Mouse (Mus musculus) left cerebral cortex, postnatal 36 days (tissue): ENCODE data around the gene Pgap2. TPM values are rescaled to one million over a fixed set of nuclear protein-coding genes. Genes with fewer than 3 reads are reported as not detected.

Source experiments
- DNase-seq, 2 experiments: peaks; one replicate each; pipeline ENCODE4 v3.0.0; 2021 to 2022; ENCODE audit warnings: low spot score in 2 of 2, mixed read lengths in 1 of 2
- intact Hi-C: fragments of 180-260 bp; cut with DNase I; formaldehyde crosslinking; loops from one replicate; pipeline ENCODE4 v1.15.1; 2025
- total RNA-seq, 2 experiments: library from RNA; stranded (reverse); gene quantifications; 2 replicates each; pipeline ENCODE4 v1.2.3; 2021

Gene Pgap2
- 10 to 100 TPM; 22.1 to 23.1 TPM for total RNA-seq

DNA sequence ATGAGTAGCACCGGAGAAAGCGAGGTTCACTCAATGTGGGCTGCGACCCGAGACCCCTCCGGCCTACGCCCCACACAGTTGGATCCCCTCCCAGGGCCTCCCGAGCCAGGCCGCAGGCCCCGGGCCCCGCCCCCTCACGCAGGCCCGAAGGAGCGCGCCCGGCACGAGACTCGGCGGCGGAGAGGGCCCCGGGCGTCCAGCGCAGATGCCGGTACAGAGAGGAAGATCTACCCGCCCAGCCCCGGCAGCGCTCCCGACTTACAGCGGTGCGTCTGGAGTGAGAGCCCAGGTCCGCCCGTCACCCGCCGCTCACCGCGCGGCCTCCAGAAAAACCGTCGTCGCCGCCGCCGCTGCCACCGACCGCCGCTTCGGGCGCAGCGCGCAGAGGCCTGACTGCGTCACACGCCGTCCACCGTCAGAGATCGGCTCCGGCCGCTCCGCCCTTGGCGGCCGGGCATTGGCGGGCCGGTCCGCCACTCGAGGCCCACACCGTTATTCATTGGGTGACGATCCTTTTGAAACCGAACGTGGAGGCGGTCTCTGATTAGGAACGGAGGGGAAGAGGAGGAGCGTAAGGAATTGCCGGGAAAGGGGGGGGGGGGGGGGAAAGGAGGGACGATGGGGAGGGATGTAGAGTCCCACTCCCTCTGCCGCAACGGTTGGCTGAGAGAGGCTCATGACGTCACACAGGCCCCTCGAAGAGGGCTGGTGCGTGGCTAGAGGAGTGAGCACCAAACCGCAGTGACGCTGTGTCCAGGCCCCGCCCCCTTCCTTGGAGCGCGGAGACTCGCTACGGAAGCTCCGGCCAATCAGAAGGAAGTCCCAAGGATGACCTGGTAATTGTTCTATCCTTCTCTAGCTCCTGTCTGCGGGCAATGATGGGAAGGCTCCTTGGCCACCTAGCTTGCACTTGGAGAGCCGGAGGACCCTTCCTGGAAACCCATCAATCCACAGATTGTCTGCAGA lies at the start of gene Pgap2, which contains the start of gene Nup98:
TSS of gene Pgap2 (plus strand) at position 453 of the 966 bp plus-strand sequence.
TSS of gene Nup98 (minus strand) at position 421 of the 966 bp plus-strand sequence.
- DNase-seq: peak; percentile 99
- intact Hi-C loops: loop anchor here (5.0 kb wide), 1 partner anchor 37 kb away; no protein-coding TSS in a partner anchor

DNA sequence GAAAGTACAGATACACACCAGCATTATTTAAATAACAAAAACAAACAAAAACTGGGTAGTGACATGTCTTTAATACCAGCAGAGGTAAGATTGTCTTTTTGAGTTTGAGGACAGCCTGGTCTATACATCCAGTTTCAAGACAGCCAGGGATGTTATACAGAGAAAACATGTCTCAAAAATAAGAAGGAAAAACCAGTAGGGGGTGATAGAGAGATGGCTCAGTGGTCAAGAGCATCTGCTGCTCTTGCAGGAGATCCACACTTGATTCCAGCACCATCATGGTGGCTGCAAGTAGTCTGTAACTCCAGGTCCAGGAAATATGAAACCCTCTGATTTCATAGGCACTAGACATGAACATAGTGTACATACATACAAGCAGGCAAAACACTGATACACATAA lies 39.7 kb upstream of the Pgap2 start:
- intact Hi-C loops: no loop called here
- DNase-seq: no peak

DNA sequence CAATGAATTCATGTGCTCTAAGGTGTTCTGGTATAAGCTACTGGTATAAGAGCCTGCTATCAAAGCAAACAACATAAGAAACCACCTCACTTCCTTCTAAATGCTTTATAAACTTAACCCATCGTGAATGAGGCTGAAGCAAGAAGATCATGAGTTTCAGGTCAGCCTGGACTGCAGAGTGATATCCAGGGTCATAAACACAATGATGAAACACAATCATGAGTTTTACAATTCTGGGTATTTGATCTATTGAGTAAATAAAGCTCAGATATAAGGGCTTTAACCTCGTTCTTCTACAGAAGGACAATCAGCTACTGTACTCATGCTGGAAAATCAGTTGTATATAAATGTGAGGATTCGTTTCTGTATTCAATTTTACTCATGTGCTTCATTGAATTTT lies 26.2 kb upstream of the Pgap2 start:
- intact Hi-C loops: loop anchor here (5.0 kb wide), 1 partner anchor 47 kb away; no protein-coding TSS in a partner anchor
- no peak for DNase-seq

DNA sequence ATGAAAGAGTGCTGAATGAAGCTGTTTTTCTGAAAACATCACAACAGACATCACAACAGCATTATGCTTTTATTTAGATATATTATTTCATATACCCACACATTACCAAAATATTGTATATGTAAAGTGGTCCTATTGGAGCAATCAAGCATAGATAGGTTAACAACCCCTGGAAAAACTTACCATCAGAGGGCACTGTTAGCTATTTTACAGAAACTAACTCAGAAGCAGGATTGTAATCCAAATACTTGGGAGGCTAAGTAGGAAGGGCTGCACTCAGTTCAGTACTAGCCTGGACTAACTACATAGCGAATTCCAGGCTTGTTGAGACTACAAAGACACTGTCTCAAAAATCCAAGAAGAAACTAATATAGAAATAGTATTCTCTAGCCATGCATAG lies 17.7 kb upstream of the Pgap2 start:
- intact Hi-C loops: no loop called here
- DNase-seq: no peak

DNA sequence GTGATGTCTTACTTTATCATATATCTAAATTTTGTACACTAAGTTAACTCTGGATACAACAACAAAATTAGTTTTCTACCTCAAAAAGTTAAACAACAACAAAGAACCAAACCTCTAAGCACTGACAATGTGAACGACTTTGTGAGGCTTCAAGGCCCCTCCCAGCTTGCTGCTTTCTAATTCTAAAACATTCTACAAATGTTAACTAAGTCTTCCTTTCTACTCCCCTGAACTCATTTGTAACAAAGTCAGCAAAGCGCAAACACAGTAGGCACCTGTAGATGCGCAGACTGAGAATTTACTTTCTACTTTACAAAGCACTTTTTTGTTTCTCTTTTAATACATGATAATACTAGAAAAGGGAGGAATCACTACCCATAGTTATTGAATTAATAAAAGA lies 9.4 kb upstream of the Pgap2 start:
- intact Hi-C loops: no loop called here

DNA sequence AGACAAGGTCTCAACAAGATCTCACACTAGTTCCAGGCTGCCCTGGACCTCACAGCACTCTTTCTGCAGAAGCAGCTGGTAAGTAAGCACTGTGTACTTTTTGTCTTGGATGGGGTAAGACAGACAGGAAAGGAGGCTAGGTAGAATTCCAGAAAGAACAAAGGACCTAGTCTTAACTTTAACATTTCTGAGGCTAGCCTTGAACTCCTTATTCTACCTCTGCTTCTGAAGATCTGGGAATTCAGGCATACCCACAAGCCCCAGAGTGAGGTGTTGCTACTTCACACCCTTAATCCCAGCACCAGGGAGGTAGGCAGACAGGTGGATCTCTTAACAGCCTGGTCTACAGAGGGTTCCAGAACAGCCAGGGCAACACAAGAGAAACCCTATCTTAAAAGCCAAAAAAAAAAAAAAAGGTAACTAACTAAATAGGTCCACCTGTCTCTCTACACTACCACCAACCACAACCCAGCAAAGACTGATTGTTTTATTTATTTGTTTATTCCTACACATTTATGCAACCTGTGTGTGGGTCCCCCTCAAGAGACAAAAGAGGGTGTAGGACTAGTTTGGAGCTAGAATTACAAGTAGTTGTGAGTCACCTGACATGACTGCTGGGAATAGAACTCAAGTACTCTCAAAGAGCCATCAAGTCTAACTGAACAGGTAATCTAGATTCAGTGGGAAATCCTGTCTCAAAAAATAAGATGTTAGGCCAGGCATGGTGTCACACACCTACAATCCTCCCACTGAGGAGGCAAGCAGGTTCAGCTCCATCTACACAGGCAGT lies 8.8 kb upstream of the Pgap2 start:
- intact Hi-C loops: no loop called here
- DNase-seq: no peak

More for the DNA sequence above, 9.4 kb upstream of the Pgap2 start:
- no peak for DNase-seq

DNA sequence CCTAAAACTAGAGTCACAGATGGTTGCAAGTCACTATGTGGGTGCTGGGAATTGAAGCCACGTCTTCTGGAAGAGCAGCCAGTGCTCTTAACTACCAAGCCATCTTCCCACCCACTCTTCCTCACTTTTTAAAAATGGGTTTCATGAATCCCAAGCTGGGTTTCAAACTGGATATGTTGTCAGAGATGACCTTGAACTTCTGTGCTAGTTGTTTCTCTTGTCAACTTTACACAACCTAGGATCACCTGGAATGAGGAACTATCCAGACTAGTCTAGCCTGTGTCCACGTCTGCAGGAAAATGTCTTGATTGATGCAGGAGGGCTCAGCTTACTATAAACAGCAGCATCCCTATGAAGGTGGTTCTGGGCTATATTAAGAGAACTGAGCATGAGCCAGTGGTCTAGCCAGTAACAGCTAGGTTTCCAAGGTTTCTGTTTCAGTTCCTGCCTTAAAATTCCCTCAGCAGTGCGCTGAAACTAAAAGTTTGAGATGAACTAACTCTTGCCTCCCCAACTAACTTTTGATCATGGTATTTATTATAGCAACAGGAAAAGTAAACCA lies 5.6 kb upstream of the Pgap2 start:
- intact Hi-C loops: no loop called here
- DNase-seq: no peak

DNA sequence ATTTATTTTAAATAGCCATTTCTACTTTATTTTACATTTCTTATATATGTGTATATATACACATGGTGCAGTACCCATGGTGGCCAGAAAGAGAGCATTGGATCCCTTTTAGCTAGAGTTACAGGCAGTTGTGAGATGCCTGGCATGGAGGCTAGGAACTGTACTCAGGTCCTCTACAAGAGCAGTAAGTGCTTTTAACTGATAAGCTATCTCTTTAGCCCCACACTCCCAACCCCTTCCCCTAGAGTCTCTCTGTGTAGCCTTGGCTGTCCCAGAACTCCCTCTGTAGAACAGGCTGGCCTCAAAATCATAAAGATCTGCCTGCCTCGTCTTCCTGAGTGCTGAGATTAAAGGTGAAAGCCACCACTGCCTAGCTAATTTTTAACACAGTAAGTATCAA lies 4.4 kb upstream of the Pgap2 start:
- intact Hi-C loops: no loop called here
- DNase-seq: no peak

DNA sequence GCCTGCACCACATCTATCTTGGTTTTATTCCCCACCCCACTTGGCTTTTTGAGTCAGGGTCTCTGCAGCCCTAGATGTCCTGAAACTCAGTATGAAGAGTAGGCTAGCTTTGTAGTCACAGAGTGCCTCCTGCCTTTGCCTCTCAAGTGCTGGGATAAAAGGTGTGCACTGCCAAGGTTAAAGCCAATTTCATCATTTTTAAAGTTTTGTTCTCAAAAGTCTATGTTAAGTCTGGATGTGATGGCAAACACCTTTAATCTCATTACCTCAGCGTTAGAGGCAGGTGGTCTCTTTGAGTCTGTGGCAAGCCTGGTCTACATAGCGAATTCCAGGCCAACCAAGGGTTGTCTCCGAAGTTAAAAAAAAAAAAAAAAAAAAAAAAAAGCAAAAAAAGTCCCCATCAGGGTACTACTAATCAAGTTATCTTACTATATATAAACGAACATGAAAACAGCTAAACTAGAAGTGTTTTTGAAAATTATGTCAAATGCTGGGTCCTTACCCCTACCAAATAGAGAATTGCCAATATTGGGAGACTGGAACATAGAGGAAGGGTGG lies 1.1 kb upstream of the Pgap2 start:
- intact Hi-C loops: no loop called here
- no peak for DNase-seq

DNA sequence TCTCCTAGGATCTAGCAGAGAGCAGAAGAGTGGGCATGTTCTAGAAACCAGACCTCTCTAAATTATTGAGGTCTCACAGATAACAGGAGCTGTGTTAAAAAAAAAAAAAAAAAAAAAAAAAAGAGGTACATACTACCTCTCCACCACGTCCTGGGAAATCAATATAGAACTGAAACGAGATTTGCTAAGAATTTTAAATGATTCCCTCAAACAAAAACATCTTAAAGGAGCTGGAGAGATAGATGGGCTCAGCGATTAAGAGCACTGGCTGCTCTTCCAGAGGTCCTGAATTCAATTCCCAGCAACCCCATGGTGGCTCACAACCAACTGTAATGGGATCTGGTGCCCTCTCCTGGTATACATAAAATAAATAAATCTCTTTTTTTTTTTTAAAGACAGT lies 1.1 kb downstream of the Pgap2 start:
- no peak for DNase-seq
- intact Hi-C loops: loop anchor here (5.0 kb wide), 1 partner anchor 36 kb away; no protein-coding TSS in a partner anchor

DNA sequence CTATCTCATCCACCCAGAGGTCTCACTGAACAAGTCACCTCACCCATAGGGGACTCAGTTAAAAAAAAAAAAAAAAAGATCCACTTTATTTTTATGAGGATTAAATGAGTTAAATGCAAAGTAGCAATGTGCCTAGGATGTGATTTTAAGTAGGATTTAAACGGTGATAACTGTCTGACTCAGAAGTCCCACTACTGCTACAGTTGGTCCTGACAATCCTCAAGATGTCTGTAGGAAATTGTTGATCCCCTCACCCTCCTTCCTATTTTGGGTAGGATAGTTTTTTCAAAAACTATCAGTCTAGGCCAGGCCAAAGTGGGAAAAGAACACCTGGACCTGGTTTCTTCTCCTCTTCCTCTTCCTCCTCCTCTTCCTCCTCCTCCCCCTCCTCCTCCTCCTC lies 11.9 kb downstream of the Pgap2 start:
- intact Hi-C loops: no loop called here
- DNase-seq: no peak

DNA sequence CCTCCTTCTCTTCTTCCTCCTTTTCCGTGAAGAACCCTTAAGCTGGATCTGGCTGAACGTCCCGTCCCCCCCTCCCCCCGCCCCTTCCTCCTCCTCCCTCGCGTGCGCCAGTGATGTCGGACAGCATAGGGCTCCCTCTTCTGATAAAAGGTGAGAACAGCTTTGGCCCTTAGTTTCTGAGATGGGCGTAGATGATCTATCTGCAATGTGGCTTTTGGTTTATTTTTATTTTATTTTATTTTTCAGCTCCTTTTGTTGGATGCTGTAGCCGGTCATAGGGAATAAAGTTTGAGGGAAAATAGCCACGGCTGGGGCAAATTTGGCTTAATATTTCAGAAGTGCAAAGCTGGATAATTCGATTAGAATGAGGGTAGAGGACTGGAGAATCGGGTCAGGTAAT lies 12.3 kb downstream of the Pgap2 start:
- intact Hi-C loops: no loop called here
- no peak for DNase-seq

DNA sequence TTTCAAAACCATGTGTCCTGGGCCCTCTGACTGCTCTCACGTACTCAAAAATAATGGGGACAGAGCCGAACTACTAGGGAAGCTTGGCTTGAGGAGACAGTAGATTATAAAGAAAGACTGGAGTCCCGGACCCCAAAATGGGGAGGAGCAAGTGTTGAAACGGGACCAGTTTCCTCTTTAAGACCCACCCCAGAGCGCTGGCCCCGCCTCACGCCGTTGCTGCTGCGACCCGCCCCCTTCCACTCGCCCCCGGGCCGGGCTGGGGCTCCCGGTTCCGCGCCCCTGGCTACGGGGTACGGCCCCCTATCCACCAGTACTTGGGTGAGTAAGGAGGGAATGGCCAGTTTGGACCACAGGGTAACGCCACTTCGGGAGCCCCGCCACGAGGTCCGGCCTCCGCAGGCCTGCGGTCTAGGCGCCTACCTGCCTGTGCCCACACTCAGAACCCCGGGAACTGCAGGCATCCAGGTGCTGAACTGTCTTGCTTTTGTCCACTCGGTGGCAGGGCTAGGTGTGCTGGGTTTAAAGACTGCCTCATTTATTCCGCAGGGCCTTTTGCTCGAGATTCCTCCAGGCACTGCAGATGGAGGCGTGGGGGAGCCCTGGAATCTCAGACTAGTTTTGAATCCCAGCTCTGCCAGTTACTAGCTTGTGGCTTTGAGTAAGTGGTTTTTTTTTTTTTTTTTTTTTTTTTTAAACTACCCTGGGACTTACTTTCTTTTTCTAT lies 13.0 kb downstream of the Pgap2 start:
- intact Hi-C loops: no loop called here
- DNase-seq: peak; percentile 63 to 68

DNA sequence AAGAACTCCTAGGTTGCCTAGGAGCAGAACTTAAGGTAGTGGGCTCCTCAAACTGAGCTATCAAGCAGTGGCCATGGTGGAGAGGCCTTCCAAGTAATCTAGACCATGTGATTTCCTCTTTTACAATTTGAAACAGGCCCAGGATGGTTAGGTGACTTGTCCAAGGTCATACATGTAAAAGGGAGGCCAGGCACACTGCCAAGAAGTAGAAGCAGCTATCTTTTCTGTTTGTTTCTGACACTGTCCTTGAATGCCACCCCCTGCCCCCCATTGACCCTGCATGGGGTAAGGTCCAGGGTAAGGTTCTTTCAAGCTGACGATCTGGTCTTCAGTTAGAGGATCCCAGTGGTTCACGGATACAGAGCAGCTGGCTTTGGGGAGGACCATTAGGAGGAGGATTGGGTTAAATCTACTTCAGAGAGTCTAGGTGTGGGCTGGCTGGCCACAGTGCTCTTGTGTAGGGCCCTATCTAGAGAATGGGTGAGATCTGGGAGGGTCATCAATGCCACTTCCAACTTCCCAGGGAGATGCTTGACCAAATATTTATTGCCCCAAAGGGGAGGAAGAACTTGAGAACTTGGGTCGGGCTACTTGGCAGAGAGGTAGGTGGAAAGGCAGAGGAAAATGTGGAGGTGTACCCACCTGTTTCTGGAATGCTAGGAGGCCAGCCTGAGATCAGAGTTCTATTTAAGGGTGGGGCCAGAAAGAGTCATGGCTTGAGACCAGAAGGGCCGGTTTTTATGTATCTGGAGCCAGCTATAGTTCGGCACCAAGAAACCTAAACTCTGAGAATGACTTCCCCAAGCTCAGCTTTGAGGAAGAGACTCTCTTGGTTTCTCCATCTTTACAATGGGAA lies 14.1 kb downstream of the Pgap2 start:
- DNase-seq: no peak
- intact Hi-C loops: no loop called here

DNA sequence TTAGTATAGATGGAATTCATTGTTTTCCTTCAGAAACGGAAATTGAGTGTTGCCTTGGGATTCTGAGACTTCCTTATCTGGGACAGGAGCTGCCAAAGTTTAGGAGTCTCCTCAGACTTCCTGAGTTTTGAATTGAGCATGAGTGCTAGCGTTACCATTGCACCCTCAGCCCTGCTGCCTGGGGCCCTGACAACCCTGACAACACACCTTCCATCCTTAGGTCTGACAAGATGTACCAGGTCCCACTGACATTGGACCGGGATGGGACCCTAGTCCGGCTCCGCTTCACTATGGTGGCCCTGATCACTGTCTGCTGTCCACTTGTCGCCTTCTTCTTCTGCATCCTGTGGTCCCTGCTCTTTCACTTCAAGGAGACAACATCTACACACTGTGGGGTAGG lies 16.0 kb downstream of the Pgap2 start:
- no peak for DNase-seq
- intact Hi-C loops: no loop called here

DNA sequence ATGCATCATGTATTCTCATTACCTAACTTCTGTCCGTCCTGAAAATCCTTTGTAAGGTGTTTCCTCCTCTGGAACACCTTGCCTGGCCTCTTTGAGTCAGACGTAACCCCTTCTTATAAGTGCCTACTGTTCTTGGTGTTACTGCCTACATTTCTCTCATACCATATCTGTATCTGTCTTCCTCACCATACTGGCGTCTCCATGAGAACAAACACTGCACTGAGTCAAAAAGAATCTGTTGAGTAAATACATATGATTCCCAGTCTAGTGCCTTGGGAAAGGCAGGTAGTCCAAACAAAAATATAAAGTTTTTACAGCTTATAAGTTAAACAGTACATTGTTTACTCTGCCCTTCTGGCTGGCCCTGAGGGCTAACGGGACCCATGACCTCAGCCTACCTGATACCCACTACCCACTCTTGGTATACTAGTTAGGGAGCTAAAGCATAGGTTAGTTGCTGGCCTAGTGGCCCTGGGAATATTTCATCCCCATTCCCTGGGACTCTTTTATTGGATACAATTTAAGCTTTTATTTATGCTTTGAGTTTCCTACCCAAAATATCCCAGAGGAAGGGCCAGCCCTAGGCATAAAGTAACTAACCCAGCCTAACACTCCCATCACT lies 18.2 kb downstream of the Pgap2 start:
- intact Hi-C loops: no loop called here

DNA sequence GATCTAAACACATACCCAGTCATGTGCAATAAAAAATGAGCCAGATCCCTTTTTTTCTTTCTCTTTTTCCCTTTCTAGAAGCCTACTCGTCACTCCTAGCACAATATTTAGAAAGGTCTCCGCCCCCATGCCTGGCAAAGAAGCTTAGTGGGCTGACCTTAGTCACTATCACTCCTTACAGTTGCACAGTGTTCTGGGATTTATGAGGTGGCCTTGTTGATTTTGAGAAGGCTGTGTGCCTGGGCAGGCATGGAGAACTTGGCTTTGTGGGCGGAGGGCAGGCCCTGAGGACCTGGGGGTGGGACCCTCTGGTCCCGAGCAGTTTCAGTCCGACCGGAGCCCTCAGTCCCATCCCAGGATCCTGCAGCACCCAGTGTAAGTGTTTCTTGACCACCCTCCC lies 19.8 kb downstream of the Pgap2 start:
- no peak for DNase-seq
- intact Hi-C loops: no loop called here

More for the DNA sequence above, 18.2 kb downstream of the Pgap2 start:
- no peak for DNase-seq

DNA sequence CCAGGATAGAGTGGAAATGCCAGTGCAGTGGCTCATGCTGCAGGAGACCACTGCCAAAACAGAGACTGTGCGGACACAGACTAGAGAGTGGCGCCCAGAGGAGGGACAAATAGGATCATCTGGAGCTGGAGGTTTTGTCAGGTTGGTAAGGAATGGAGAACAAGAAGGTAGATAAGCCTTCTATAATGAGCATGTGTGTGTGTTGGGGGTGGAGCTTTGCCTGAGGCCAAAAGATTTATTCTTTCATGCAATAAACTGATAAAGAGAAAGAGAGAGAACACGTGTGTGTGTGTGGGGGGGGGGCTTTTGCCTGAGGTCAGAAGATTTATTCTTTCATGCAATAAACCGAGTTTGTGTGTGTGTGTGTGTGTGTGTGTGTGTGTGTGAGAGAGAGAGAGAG lies 23.1 kb downstream of the Pgap2 start:
- intact Hi-C loops: no loop called here
- no peak for DNase-seq
